Mouse (Mus musculus) kidney, embryonic 15.5 days (tissue): Measurements from ENCODE around the gene Hoxd4. TPM values are rescaled to one million over a fixed set of nuclear protein-coding genes. Genes with fewer than 3 reads are reported as not detected.
A peak's percentile ranks its signal among the peaks of the same experiment; 100 is the strongest.

Source experiments
- ATAC-seq: fragments of 200-750 bp; cut with Nextera tagmentation; replicated peaks from 2 replicates; pipeline ENCODE4 v1.8.0; 2017; ENCODE audit warnings: moderate TSS enrichment; ENCODE audit not compliant: low FRiP score
- H3K27ac ChIP-seq: fragments of 300-500 bp; sonication (generic); 2 replicates; pipeline ENCODE4 v1.5.1; 2015; ENCODE audit warnings: mild to moderate bottlenecking, inconsistent platforms
- H3K27me3 ChIP-seq: fragments of 300-500 bp; sonication (generic); 2 replicates; pipeline ENCODE4 v1.6.1; 2015; ENCODE audit warnings: inconsistent platforms
- H3K36me3 ChIP-seq: fragments of 300-500 bp; sonication (generic); 2 replicates; pipeline ENCODE4 v1.6.1; 2015; ENCODE audit warnings: inconsistent platforms
- H3K4me1 ChIP-seq: fragments of 300-500 bp; sonication (generic); 2 replicates; pipeline ENCODE4 v1.6.1; 2015; ENCODE audit warnings: inconsistent platforms
- H3K4me2 ChIP-seq: fragments of 300-500 bp; sonication (generic); 2 replicates; pipeline ENCODE4 v1.6.1; 2015; ENCODE audit warnings: moderate library complexity, mild to moderate bottlenecking, inconsistent platforms
- H3K4me3 ChIP-seq: fragments of 300-500 bp; sonication (generic); replicated peaks from 2 replicates; pipeline ENCODE4 v1.5.1; 2015; ENCODE audit warnings: mild to moderate bottlenecking, inconsistent platforms
- H3K9ac ChIP-seq: fragments of 300-500 bp; sonication (generic); 2 replicates; pipeline ENCODE4 v1.6.1; 2015; ENCODE audit warnings: mild to moderate bottlenecking, inconsistent platforms
- H3K9me3 ChIP-seq: fragments of 300-500 bp; sonication (generic); replicated peaks from 2 replicates; pipeline ENCODE4 v1.6.1; 2016; ENCODE audit warnings: inconsistent platforms
- WGBS: fragments of 180-500 bp; shearing (Covaris S2); methylation state at CpG from one replicate; pipeline ENCODE4 v1.1.7; 2015; ENCODE audit warnings: mixed read lengths; 5-methylcytosine and 5-hydroxymethylcytosine counted together
- polyA plus RNA-seq: library from polyadenylated mRNA; unstranded; fragments of >200 nt; fragmentation: Nextera tagmentation; extraction: Ambion mirVana; gene quantifications from 2 replicates; pipeline ENCODE4 v1.2.1, GENCODE M21; 2015

Gene Hoxd4
- polyA plus RNA-seq, 1 experiment from 2014 or later: 5.6 TPM

DNA sequence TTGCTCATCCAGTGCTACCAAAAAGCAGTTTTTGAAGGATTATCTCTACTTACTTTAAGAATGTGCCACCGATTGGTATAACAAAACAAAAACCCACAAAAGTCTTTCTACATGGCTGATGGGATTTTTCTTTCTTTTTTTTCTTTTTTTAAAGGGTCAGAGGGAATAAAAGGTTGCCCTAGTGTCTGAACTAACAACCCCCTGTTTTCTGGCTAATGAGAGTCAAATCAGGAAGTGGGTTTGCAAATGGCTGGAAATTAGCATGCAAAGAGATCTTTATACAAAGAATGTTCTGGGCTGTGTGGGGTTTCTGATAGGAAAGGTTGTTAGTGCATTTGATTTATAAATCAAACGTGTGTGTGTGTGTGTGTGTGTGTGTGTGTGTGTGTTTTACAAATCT, 8.7 kb downstream of the Hoxd4 start:
- ATAC-seq: no peak
- Histone ChIP-seq H3K4me1 (peaks cover 90% of the 10 kb centered on the region), H3K9ac (no peak overlapping the region), H3K4me2 (peak overlapping the region; percentile 65), H3K9me3 (no peaks in the 10 kb centered on the region), H3K27me3 (no peaks in the 10 kb centered on the region), H3K27ac (0 out of 2 replicates have a peak overlapping the region, but pooled peaks have one; percentile 85), H3K36me3 (peaks cover 2% of the 10 kb centered on the region; the same call in 1 of the 2 replicates), H3K4me3 (no peak overlapping the region)
- 17% methylated on average over 2 of the region's 2 CpGs for WGBS

DNA sequence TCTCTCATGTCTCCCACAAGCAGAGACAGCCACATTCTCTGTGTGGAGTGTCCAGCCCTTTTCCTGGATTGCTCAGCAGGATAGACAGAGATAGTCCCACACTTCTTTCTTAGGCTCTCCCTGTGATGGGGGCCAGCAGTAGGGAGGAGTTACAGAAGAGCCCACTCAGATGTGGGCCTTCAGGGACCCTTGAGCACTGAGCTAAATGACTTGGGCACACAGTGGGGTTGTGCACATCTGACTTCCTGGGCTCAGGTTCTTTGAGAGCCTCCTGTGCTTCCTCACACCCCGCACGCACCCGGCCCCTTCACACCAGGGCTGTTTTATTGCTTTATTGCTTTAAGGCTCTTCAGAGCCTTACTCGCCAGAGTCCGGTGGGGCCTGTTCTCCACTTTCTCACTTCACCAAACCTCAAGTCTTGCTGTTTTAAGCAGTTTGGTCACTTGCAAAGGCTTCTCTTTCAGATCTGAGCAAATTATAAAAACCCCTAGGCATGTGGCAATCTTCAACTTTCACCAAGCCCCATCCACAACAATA, 9.3 kb downstream of the Hoxd4 start:
- Histone ChIP-seq H3K4me2 (peak overlapping the region; percentile 65), H3K27ac (peak overlapping the region; percentile 85), H3K9ac (peak overlapping the region; percentile 2; the same call in 1 of the 2 replicates), H3K27me3 (no peaks in the 10 kb centered on the region), H3K4me3 (0 out of 2 replicates have a peak overlapping the region, but pooled peaks have one; percentile 1), H3K9me3 (no peaks in the 10 kb centered on the region), H3K36me3 (peaks cover 8% of the 10 kb centered on the region; the same call in 1 of the 2 replicates), H3K4me1 (peaks cover 89% of the 10 kb centered on the region)
- 18% methylated on average over 5 of the region's 5 CpGs for WGBS
- ATAC-seq: no peak

DNA sequence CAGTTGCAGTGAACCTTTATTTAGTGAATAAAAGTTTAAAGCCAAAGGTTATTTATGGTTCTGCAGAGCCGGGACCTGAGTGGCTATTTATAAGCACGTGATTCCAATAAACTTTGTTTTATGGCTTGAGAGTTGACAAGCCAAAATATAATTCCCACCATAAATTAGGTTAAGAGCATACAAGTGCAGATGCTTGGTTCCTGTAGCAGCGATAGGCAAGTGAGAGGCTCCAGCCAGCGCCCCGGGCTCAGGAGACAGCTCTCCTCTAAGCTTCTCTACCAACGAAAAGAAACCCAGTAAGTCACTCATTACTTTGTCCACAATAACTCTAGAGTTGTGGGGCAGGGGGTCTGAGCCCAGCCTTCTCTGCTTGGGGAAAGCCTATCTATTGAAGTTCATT, 10.2 kb downstream of the Hoxd4 start:
- peaks cover 90% of the 10 kb centered on the region for H3K4me1 ChIP-seq
- H3K36me3 ChIP-seq: peaks cover 12% of the 10 kb centered on the region; the same call in 1 of the 2 replicates
- H3K9me3 ChIP-seq: no peaks in the 10 kb centered on the region
- peak overlapping the region; percentile 65 for H3K4me2 ChIP-seq
- H3K9ac ChIP-seq: peak overlapping the region; percentile 27; the same call in 1 of the 2 replicates
- 7% methylated on average over 6 of the region's 6 CpGs for WGBS
- no peaks in the 10 kb centered on the region for H3K27me3 ChIP-seq
- peak; percentile 14; the same call in 1 of the 2 replicates for ATAC-seq
- H3K27ac ChIP-seq: peak overlapping the region; percentile 85
- peak overlapping the region; percentile 40 for H3K4me3 ChIP-seq

DNA sequence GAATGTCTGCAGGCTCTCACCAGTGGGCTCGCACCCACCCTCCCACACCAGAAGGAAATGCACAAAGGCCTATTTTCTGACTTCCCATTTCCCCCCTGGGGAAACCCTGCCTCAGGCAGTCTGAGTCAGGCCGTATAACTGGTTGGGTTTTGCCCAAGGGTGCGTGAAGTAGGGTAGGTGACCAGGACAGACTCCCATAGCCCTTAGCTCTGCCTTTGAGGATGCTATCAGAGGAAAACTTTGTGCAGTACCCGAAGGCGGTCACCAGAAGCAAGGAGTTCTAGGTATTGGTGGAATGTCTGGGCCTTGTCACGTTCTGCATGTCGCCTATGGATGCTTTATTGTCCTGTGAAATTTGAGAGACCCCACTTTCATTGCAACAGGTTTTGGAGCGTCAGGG, 11.2 kb downstream of the Hoxd4 start:
- Histone ChIP-seq H3K9me3 (no peaks in the 10 kb centered on the region), H3K27me3 (no peaks in the 10 kb centered on the region), H3K4me2 (peak overlapping the region; percentile 65)

GRCm38 (mm10) chr2:74724244-74725015, 12.7 kb downstream of the Hoxd4 start:
- 42% methylated on average over 7 of the region's 7 CpGs for WGBS
- H3K27me3 ChIP-seq: no peaks in the 10 kb centered on the region

More for the DNA sequence above, 11.2 kb downstream of the Hoxd4 start:
- Histone ChIP-seq H3K4me1 (peaks cover 96% of the 10 kb centered on the region), H3K4me3 (peak overlapping the region; percentile 40), H3K9ac (peak overlapping the region; percentile 27), H3K36me3 (peaks cover 12% of the 10 kb centered on the region; the same call in 1 of the 2 replicates), H3K27ac (peak overlapping the region; percentile 85)
- no peak for ATAC-seq
- 41% methylated on average over 8 of the region's 8 CpGs for WGBS

GRCm38 (mm10) chr2:74725171-74725570, 13.4 kb downstream of the Hoxd4 start:
- Histone ChIP-seq H3K4me2 (peak overlapping the region; percentile 65), H3K36me3 (peaks cover 21% of the 10 kb centered on the region), H3K27me3 (no peaks in the 10 kb centered on the region), H3K9ac (peak overlapping the region; percentile 21), H3K4me1 (peaks cover 91% of the 10 kb centered on the region), H3K9me3 (no peaks in the 10 kb centered on the region), H3K27ac (peak overlapping the region; percentile 85), H3K4me3 (peak overlapping the region; percentile 40)
- 44% methylated on average over 17 of the region's 17 CpGs for WGBS
- no peak for ATAC-seq

More at GRCm38 (mm10) chr2:74724244-74725015, 12.7 kb downstream of the Hoxd4 start:
- peaks cover 96% of the 10 kb centered on the region for H3K4me1 ChIP-seq
- ATAC-seq: no peak
- H3K4me3 ChIP-seq: peak overlapping the region; percentile 40
- peak overlapping the region; percentile 26; the same call in 1 of the 2 replicates for H3K9ac ChIP-seq
- peaks cover 19% of the 10 kb centered on the region for H3K36me3 ChIP-seq
- peak overlapping the region; percentile 85 for H3K27ac ChIP-seq
- H3K9me3 ChIP-seq: no peaks in the 10 kb centered on the region
- H3K4me2 ChIP-seq: peak overlapping the region; percentile 65

- Histone ChIP-seq H3K27ac (peak within 1 kb of the TSS; percentile 85), H3K27me3 (no peaks in the 10 kb centered on the region), H3K9ac (peak within 1 kb of the TSS; percentile 42), H3K4me3 (peak within 1 kb of the TSS; percentile 40), H3K9me3 (no peaks in the 10 kb centered on the region), H3K4me1 (peaks cover 89% of the 10 kb centered on the region), H3K36me3 (peaks cover 34% of the 10 kb centered on the region), H3K4me2 (peak within 1 kb of the TSS; percentile 65)
- 46% methylated on average over 5 of the region's 5 CpGs for WGBS
- no peak for ATAC-seq
These were observed 14.8 kb downstream of the Hoxd4 start, which contains the start of gene Gm28230 for GRCm38 (mm10) chr2:74726551-74726950. Gene Gm28230, plus strand, starts transcription at chr2:74726728.

GRCm38 (mm10) chr2:74726973-74727639, 15.4 kb downstream of the Hoxd4 start:
- Histone ChIP-seq H3K36me3 (peaks cover 34% of the 10 kb centered on the region), H3K9ac (peak overlapping the region; percentile 42), H3K4me1 (peaks cover 88% of the 10 kb centered on the region), H3K9me3 (no peaks in the 10 kb centered on the region), H3K27ac (peak overlapping the region; percentile 85), H3K4me2 (peak overlapping the region; percentile 65), H3K4me3 (peak overlapping the region; percentile 40), H3K27me3 (no peaks in the 10 kb centered on the region)
- peak; percentile 3; the same call in 1 of the 2 replicates for ATAC-seq
- 9% methylated on average over 43 of the region's 43 CpGs for WGBS

DNA sequence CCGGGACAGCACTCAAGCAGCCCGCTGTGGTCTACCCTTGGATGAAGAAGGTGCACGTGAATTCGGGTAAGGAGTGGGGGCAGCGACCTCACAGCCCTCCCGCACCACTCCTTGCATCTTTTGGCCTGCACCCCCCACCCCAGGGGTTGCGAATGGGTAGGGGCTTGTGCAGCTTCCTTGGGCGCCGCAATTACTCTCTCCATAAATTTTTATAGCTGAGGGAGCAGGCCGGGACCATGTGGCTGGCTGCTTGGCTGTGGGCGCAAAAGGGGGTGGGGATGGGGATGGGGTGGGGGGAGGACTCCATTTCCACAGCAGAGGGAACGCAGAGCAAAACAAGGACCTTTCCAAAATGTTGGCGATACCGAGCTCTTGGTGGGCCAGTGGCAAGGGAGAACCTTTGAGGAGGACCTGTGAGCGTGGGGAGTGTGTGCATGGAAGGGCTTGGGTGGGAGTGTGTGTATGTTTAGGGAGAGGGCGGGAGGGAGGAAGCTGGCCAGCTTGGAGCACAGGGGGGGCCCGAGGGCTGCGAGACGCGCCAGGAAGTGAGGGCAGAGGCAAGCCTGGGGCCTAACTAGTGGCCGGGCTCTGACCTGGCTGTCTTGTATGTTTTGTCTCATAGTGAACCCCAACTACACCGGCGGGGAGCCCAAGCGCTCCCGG, 16.0 kb downstream of the Hoxd4 start:
- peak overlapping the region; percentile 40 for H3K4me3 ChIP-seq
- H3K4me2 ChIP-seq: peak overlapping the region; percentile 65
- peaks cover 34% of the 10 kb centered on the region for H3K36me3 ChIP-seq
- H3K9me3 ChIP-seq: no peaks in the 10 kb centered on the region
- peaks cover 88% of the 10 kb centered on the region for H3K4me1 ChIP-seq
- WGBS: 10% methylated on average over 25 of the region's 25 CpGs
- ATAC-seq: peak; percentile 67
- H3K27ac ChIP-seq: peak overlapping the region; percentile 85
- H3K9ac ChIP-seq: peak overlapping the region; percentile 42
- H3K27me3 ChIP-seq: no peaks in the 10 kb centered on the region

DNA sequence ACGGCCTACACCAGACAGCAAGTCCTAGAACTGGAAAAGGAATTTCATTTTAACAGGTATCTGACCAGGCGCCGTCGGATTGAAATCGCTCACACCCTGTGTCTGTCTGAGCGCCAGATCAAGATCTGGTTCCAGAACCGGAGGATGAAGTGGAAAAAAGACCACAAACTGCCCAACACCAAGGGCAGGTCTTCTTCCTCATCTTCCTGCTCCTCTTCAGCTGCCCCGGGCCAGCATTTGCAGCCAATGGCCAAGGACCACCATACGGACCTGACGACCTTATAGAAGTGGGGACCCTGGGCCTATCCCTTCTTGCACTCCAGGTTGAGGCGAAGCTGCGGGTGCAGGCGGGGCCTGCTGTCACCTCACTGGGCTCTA, 16.6 kb downstream of the Hoxd4 start:
- ATAC-seq: no peak; the same call in 1 of the 2 replicates
- Histone ChIP-seq H3K4me2 (peak overlapping the region; percentile 65), H3K36me3 (peaks cover 34% of the 10 kb centered on the region), H3K9me3 (no peaks in the 10 kb centered on the region), H3K9ac (peak overlapping the region; percentile 39), H3K4me1 (peaks cover 88% of the 10 kb centered on the region), H3K4me3 (peak overlapping the region; percentile 40), H3K27me3 (no peaks in the 10 kb centered on the region), H3K27ac (peak overlapping the region; percentile 85)
- WGBS: 29% methylated on average over 13 of the region's 13 CpGs

DNA sequence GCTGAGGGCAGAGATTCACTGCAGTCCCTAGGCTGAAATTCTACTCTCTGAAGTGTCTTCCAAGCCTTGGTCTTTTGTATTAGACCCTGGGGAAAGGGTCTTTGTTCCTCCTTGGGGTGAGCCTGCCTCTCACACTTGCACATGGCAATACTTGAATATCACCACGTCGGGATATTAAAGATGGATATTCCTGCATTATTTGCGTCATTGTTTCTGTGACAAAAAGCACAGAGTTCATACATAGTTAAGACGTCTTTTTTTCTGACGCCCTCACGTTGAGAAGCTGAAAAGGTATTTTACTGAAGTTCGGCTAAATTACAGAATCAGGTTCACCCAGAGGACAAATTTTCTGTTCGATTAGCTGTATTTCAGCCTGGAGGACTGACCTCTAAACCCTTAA, 18.6 kb downstream of the Hoxd4 start:
- Histone ChIP-seq H3K4me2 (peak overlapping the region; percentile 77), H3K9ac (no peak overlapping the region), H3K27ac (peak overlapping the region; percentile 60; the same call in 1 of the 2 replicates), H3K27me3 (peaks cover under 1% of the 10 kb centered on the region; the same call in 1 of the 2 replicates), H3K4me1 (peaks cover 88% of the 10 kb centered on the region), H3K4me3 (no peak overlapping the region), H3K9me3 (no peaks in the 10 kb centered on the region), H3K36me3 (peaks cover 32% of the 10 kb centered on the region)
- 35% methylated on average over 8 of the region's 8 CpGs for WGBS
- no peak for ATAC-seq
